Mouse (Mus musculus) limb, embryonic 13.5 days (tissue): ENCODE results near the gene C530008M17Rik. TPM values are rescaled to one million over a fixed set of nuclear protein-coding genes. Genes with fewer than 3 reads are reported as not detected.

ENCODE experiments used
- ATAC-seq: fragments of 200-750 bp; cut with Nextera tagmentation; 2 replicates; pipeline ENCODE4 v1.8.0; 2017; ENCODE audit warnings: low read depth, moderate number of reproducible peaks, moderate TSS enrichment; ENCODE audit not compliant: low FRiP score
- H3K27ac ChIP-seq: fragments of 300-500 bp; sonication (generic); 2 replicates; pipeline ENCODE4 v1.5.1; 2015; ENCODE audit warnings: inconsistent platforms, mild to moderate bottlenecking, moderate library complexity
- H3K27me3 ChIP-seq: fragments of 300-500 bp; sonication (generic); 2 replicates; pipeline ENCODE4 v1.6.1; 2015; ENCODE audit warnings: mild to moderate bottlenecking, inconsistent platforms
- H3K36me3 ChIP-seq: fragments of 300-500 bp; sonication (generic); 2 replicates; pipeline ENCODE4 v1.6.1; 2015; ENCODE audit warnings: inconsistent platforms, mild to moderate bottlenecking, moderate library complexity
- H3K4me1 ChIP-seq: fragments of 300-500 bp; sonication (generic); 2 replicates; pipeline ENCODE4 v1.6.1; 2015; ENCODE audit warnings: inconsistent platforms
- H3K4me2 ChIP-seq: fragments of 300-500 bp; sonication (generic); replicated peaks from 2 replicates; pipeline ENCODE4 v1.6.1; 2015; ENCODE audit warnings: inconsistent platforms, mild to moderate bottlenecking, moderate library complexity
- H3K4me3 ChIP-seq: fragments of 300-500 bp; sonication (generic); 2 replicates; pipeline ENCODE4 v1.5.1; 2015; ENCODE audit warnings: moderate library complexity, mild to moderate bottlenecking, inconsistent platforms
- H3K9ac ChIP-seq: fragments of 300-500 bp; sonication (generic); 2 replicates; pipeline ENCODE4 v1.6.1; 2015; ENCODE audit warnings: mild to moderate bottlenecking, inconsistent platforms
- H3K9me3 ChIP-seq: fragments of 300-500 bp; sonication (generic); 2 replicates; pipeline ENCODE4 v1.6.1; 2016; ENCODE audit warnings: inconsistent platforms
- WGBS: fragments of 180-500 bp; shearing (Covaris S2); methylation state at CpG from one replicate; pipeline ENCODE4 v1.1.7; 2015; 5-methylcytosine and 5-hydroxymethylcytosine counted together
- polyA plus RNA-seq: library from polyadenylated mRNA; unstranded; fragments of >200 nt; fragmentation: Nextera tagmentation; extraction: Ambion mirVana; gene quantifications from 2 replicates; pipeline ENCODE4 v1.2.1, GENCODE M21; 2015

The C530008M17Rik gene
- polyA plus RNA-seq, 1 experiment from 2014 or later = 24.2 TPM

DNA sequence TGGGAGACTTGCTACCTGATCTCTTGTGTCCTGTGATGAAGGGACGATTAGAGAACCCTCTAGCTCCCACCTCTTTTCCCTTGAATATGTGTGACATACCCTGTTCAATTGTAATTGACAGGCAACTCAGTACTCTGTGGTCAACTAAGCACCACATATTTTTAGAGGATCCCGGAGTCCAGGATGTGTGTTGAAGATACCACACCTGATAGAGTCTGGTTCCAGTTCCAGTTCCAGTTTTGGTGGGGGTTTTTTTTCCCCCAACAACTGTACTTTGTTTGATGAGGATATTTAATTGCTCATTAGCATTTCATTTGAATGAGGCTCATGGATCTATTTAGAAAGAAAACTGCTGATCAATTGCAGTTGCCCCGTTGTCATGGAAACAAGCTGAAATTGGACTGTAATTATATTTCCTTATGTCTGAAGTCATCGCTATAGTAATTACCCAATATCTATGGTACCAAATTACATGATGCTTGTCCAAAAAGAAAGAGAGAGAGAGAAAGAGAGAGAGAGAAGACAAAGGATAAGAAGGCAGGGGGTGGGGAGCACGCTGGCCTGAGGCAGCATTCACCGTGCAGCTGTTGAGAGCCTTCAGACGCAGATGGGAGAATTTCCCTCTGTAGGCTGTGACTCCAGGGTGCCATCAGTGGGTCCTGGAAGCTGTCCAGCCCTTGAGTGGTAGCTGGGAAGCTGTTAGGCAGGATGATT, 172.4 kb downstream of the C530008M17Rik start:
- 87% methylated on average over 7 of the region's 7 CpGs for WGBS
- Histone ChIP-seq H3K27me3 (no peaks in the 10 kb centered on the region), H3K4me2 (no peak overlapping the region), H3K27ac (no peak overlapping the region), H3K36me3 (peaks cover 12% of the 10 kb centered on the region; the same call in 1 of the 2 replicates), H3K4me1 (no peaks in the 10 kb centered on the region), H3K9me3 (no peaks in the 10 kb centered on the region), H3K4me3 (no peak overlapping the region), H3K9ac (no peak overlapping the region)
- no peak for ATAC-seq

DNA sequence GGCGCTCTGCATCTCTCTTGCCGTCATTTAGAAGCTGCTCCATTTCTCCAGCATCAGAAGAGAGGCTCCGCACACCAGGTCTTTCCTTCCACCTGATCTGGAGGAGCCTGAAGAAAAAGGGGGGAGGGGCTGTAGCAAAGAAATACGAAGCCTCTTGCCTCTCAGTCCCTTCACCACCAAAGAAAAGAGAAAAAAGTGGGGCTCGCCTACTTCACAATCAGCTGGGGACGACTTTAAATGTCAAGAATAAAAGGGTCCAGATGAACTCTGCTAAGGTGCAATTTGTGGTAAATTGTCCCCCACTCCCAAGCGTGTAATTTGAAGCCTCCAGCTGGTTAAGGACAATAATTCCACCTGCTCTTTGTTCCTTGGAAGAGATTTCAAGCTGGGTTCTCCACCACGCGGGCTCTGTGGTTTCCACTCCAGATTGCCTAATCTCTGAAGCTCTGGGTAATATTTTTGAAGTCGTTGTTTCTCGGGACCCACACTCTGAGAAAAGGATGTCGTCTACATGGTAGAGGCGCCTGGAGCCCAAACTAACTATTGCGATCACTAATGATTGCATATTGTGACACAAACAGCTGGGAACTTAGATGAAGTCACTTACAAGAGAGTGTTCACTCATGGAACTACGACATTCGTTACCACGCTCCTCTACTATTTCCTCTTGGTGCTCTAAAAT, 176.4 kb downstream of the C530008M17Rik start:
- Histone ChIP-seq H3K27ac (no peak overlapping the region), H3K9me3 (no peaks in the 10 kb centered on the region)
- ATAC-seq = no peak

DNA sequence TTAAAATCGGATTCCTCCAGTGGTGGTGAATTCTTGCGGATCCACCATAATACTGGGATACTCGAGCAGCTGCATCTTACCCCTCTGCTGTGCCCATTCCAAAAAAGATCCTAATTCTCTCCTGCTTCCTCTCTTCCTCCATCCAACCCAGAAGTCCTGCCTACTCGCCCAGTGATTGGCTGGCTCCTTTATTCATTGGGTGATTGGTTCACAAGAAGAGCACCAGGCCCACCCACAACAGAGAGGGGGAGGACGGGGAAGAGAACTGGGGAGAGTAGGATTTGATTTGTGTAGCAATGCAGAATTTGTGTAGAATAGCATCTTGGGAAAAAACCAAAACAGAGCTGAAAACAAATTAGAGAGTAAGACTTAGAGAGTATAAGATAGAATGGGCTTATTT, 180.7 kb downstream of the C530008M17Rik start:
- H3K36me3 ChIP-seq = 0 out of 2 replicates have a peak, but pooled peaks cover 2% of the 10 kb centered on the region
- no peak overlapping the region for H3K4me2 ChIP-seq
- H3K4me3 ChIP-seq = no peak overlapping the region
- 0 out of 2 replicates have a peak, but pooled peaks cover 3% of the 10 kb centered on the region for H3K4me1 ChIP-seq
- H3K27ac ChIP-seq = no peak overlapping the region
- no peak for ATAC-seq
- WGBS = 59% methylated on average over 5 of the region's 5 CpGs
- H3K9me3 ChIP-seq = no peaks in the 10 kb centered on the region
- H3K9ac ChIP-seq = no peak overlapping the region
- no peaks in the 10 kb centered on the region for H3K27me3 ChIP-seq

More for the DNA sequence above, 176.4 kb downstream of the C530008M17Rik start:
- H3K4me3 ChIP-seq = no peak overlapping the region
- no peaks in the 10 kb centered on the region for H3K27me3 ChIP-seq
- 66% methylated on average over 17 of the region's 17 CpGs for WGBS
- H3K36me3 ChIP-seq = 0 out of 2 replicates have a peak, but pooled peaks cover 8% of the 10 kb centered on the region
- H3K4me1 ChIP-seq = no peaks in the 10 kb centered on the region
- no peak overlapping the region for H3K9ac ChIP-seq
- H3K4me2 ChIP-seq = no peak overlapping the region

DNA sequence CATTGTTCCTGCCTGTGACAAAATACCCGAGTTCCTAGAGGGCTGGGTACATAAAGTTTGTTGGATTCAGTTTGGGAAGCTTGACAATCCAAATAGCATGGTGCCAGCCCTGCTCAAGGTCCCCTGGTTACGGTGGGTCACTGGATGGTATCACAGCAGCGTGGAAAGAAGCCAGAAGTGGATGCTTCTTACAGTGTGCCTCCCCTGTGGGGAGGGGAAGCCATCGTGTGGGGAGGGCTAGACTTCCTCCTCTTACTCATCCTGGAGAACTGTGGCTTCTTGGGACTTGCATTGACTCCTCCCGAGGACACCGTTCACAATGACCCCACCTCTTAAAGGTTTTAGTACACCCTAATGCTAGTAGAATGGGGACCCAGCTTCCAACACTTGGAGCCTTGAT, 183.5 kb downstream of the C530008M17Rik start:
- Histone ChIP-seq H3K4me2 (no peak overlapping the region), H3K4me1 (0 out of 2 replicates have a peak, but pooled peaks cover 5% of the 10 kb centered on the region), H3K27me3 (no peaks in the 10 kb centered on the region), H3K27ac (no peak overlapping the region), H3K9me3 (no peaks in the 10 kb centered on the region), H3K4me3 (no peak overlapping the region), H3K9ac (no peak overlapping the region), H3K36me3 (no peaks in the 10 kb centered on the region)
- WGBS = 85% methylated on average over 6 of the region's 6 CpGs
- ATAC-seq = no peak

DNA sequence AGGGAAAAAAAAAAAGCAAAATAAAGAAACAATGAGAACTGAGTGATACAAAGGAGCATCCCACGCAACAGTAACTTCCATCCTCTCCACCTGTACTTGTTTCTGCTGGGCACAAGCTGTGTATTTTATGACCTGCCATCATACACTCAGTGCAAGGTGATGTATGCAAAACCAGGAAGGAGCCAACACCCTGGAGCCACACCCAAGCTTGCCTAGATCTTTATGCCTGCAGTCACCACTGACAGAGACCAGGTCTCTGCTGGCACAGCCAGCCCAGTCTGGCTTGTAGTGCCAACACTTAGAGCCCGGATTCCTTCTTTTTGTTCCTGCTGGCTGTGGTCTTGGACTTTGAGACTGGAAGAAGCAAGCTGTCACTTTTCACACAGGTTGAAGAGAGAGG, 185.5 kb downstream of the C530008M17Rik start:
- ATAC-seq = no peak
- H3K27ac ChIP-seq = no peak overlapping the region
- H3K36me3 ChIP-seq = no peaks in the 10 kb centered on the region
- no peaks in the 10 kb centered on the region for H3K27me3 ChIP-seq
- no peak overlapping the region for H3K4me3 ChIP-seq
- H3K4me2 ChIP-seq = no peak overlapping the region
- 86% methylated on average over 2 of the region's 2 CpGs for WGBS
- H3K4me1 ChIP-seq = 0 out of 2 replicates have a peak, but pooled peaks cover 5% of the 10 kb centered on the region
- no peaks in the 10 kb centered on the region for H3K9me3 ChIP-seq
- H3K9ac ChIP-seq = no peak overlapping the region

DNA sequence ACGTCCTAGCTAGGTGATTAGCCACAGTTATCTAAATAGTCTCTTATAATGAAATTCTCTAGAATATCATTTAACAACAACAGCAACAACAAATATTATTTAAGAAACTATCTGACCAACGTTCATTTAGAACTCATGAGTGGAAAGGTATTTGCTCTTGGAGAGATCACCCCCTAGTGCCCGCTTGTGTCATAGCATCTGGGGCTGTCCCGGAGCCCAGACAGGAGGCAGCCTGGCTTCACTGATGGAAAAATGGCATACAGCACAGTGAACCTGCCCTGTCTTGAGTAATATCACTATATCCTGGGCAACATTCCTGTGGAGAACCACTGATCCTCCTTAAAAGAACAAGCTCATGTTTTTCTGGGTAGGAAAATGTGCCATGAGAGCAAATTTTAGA, 187.1 kb downstream of the C530008M17Rik start:
- H3K9me3 ChIP-seq = no peaks in the 10 kb centered on the region
- no peak overlapping the region for H3K27ac ChIP-seq
- H3K4me3 ChIP-seq = no peak overlapping the region
- H3K4me1 ChIP-seq = 0 out of 2 replicates have a peak, but pooled peaks cover 5% of the 10 kb centered on the region
- ATAC-seq = no peak
- H3K36me3 ChIP-seq = peaks cover under 1% of the 10 kb centered on the region
- no peaks in the 10 kb centered on the region for H3K27me3 ChIP-seq
- H3K4me2 ChIP-seq = no peak overlapping the region
- no peak overlapping the region for H3K9ac ChIP-seq
- 16% methylated on average over 4 of the region's 4 CpGs for WGBS

DNA sequence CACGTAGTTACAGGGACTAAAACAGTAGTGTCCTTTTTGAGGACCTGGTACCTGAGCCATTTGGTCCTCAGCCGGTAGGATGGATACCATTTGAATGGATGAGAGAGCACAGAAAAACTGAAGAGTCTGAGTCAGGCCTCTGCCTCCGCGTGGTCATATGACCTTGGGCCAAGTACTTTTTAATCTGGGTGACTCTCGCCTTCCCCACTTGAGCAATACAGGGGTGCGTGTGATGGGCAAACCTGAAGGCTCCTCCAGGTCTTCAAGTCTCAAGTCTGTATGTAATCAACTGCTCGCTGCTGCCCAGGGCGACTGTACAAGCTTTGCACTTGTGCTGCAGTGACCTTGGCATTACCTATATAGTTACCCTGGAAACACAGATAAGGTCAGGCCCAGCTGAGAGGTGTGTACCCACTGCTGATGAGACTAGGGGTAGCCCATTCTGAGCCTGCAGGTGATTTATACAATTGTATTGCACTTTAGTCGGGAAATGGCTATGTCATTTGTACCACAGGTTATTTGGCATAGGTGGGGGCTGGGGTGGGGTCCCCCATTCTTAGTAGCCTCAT, 187.6 kb downstream of the C530008M17Rik start:
- Histone ChIP-seq H3K27ac (no peak overlapping the region), H3K4me2 (no peak overlapping the region), H3K4me1 (0 out of 2 replicates have a peak, but pooled peaks cover 5% of the 10 kb centered on the region), H3K36me3 (peaks cover 4% of the 10 kb centered on the region), H3K27me3 (no peaks in the 10 kb centered on the region), H3K9me3 (no peaks in the 10 kb centered on the region), H3K4me3 (no peak overlapping the region), H3K9ac (no peak overlapping the region)
- 88% methylated on average over 9 of the region's 9 CpGs for WGBS
- ATAC-seq = no peak

DNA sequence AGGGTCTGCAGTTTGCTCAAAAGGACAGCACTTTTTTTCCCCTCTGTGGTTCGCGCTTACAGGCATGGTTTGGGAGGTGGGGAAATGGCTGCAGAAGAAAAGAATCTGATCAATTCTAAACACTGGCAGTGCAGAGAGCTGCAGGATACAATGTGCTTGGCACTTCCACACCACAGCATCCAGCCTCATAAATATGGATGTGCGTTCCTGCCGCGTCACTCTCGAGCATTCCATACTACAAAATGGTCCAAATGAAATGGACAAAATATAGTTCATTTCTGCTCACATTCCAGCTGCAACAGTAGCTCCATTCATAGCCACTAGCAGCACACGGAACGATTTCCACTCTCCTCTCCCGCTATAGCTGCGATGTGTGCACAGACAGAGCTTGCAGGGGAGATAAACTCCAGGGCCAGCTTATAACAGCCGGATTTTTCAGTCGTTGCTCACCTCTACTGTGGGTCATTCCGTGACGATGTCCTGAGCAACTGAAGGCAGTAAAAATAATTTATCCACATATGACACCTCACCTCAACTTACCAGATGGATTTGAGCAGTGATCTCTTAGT, 188.4 kb downstream of the C530008M17Rik start:
- WGBS = 73% methylated on average over 14 of the region's 14 CpGs
- Histone ChIP-seq H3K4me3 (no peak overlapping the region), H3K4me2 (no peak overlapping the region), H3K9ac (no peak overlapping the region), H3K4me1 (0 out of 2 replicates have a peak, but pooled peaks cover 5% of the 10 kb centered on the region), H3K36me3 (peaks cover 4% of the 10 kb centered on the region), H3K27ac (no peak overlapping the region), H3K27me3 (no peaks in the 10 kb centered on the region), H3K9me3 (no peaks in the 10 kb centered on the region)
- ATAC-seq = no peak

DNA sequence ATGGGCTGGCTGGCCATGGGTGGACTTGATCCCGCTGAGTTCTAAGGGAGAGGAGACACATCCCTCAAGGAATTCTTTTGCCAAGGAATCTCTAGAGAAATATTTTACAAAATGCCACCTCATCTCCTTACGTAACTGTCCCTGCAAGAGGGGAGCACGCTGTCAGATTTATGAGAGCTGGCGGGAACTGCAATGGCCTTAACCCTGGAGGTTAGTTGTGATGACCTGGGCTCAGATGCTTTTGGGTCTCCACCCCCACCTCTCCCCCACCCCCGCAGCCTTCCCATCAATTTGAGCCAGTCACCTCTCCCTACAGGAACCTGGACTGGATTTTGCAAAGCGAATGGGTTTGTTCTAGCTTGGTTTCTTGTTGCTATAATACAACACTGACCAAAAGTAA, 190.8 kb downstream of the C530008M17Rik start:
- WGBS = 85% methylated on average over 6 of the region's 6 CpGs
- no peak overlapping the region for H3K9ac ChIP-seq
- no peak for ATAC-seq

DNA sequence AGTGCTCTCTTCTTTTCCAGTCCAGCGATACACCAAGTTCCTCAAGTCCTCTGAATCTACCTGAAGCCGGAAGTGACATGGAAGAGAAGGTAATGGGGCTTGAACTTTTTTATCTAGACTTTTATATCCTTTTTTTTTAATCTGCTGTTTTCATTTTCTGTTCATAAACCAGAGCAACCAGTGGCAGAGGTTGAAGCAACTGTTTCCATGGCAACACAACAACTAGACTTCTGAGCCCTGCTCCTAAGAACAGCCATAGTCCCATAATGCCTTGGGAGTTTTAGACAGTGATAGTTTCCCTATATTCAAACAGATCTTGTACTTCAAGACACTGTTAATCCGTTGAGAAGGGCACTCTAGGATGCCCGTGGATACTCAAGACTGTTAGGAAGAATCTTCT, 195.0 kb downstream of the C530008M17Rik start:
- no peak for ATAC-seq
- Histone ChIP-seq H3K4me2 (no peak overlapping the region), H3K4me1 (peaks cover 5% of the 10 kb centered on the region; the same call in 1 of the 2 replicates), H3K9me3 (no peaks in the 10 kb centered on the region), H3K4me3 (no peak overlapping the region), H3K27ac (no peak overlapping the region), H3K36me3 (peaks cover 15% of the 10 kb centered on the region), H3K27me3 (peaks cover 20% of the 10 kb centered on the region), H3K9ac (no peak overlapping the region)
- 82% methylated on average over 4 of the region's 4 CpGs for WGBS

More for the DNA sequence above, 190.8 kb downstream of the C530008M17Rik start:
- Histone ChIP-seq H3K4me3 (no peak overlapping the region), H3K36me3 (peaks cover 4% of the 10 kb centered on the region), H3K27ac (no peak overlapping the region), H3K4me1 (0 out of 2 replicates have a peak, but pooled peaks cover 2% of the 10 kb centered on the region), H3K27me3 (no peaks in the 10 kb centered on the region), H3K4me2 (no peak overlapping the region), H3K9me3 (no peaks in the 10 kb centered on the region)

DNA sequence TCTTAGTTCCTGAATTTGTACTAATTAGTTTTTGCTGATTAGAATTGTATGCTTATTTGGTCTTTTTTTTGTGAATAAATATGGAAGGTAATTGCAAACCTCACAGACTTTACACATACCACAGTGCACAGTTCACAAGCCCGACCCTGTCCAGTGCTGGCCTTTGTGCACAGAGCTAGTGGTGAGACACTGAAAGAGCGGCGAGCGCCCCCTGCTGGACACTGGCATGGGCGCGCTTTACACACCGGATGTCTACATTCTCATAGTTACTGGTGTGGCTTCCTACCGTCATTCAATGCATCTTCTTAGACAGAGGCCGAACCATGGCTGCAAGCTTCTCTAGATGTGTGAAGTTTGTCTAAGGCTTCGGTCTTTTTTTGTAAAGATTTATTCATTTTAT, 197.2 kb downstream of the C530008M17Rik start:
- no peak overlapping the region for H3K4me2 ChIP-seq
- H3K27me3 ChIP-seq = peaks cover 42% of the 10 kb centered on the region
- peak; percentile 82 for ATAC-seq
- H3K4me3 ChIP-seq = no peak overlapping the region
- H3K27ac ChIP-seq = no peak overlapping the region
- H3K9ac ChIP-seq = no peak overlapping the region
- peaks cover 19% of the 10 kb centered on the region for H3K4me1 ChIP-seq
- 18% methylated on average over 10 of the region's 10 CpGs for WGBS
- peaks cover 26% of the 10 kb centered on the region for H3K36me3 ChIP-seq
- H3K9me3 ChIP-seq = no peaks in the 10 kb centered on the region
